Mouse (Mus musculus) MEL (cell line): ENCODE measurements around the gene Tbcd. TPM values are rescaled to one million over a fixed set of nuclear protein-coding genes. Genes with fewer than 3 reads are reported as not detected.
"Not testable (repeated sequence)": the region's sequence is repeated elsewhere in the genome, so short reads cannot be mapped to it uniquely, and the experiment has no call there.

Experiments
- DNase-seq: peaks from one replicate; pipeline ENCODE4 v3.0.0; 2011; ENCODE audit warnings: low read depth, low spot score
- H3K27ac ChIP-seq: 2 replicates; pipeline ENCODE4 v1.5.1; 2012; ENCODE audit warnings: low read depth, mild to moderate bottlenecking, control low read depth, low read length, moderate library complexity; ENCODE audit not compliant: control insufficient read depth
- H3K27me3 ChIP-seq, 2 experiments: fragments of 150-350 bp in 1 of 2; sonication (generic) in 1 of 2; 2 replicates each; pipeline ENCODE4 v1.6.1; 2012; ENCODE audit warnings: low read length in 2 of 2, mild to moderate bottlenecking in 2 of 2, improper control_type of control experiment in 1 of 2, moderate library complexity in 1 of 2; ENCODE audit not compliant: insufficient read depth in 2 of 2, control insufficient read depth in 1 of 2
- H3K36me3 ChIP-seq, 2 experiments: 2 replicates each; pipeline ENCODE4 v1.6.1; 2012 to 2014; ENCODE audit warnings: low read length in 2 of 2, improper control_type of control experiment in 1 of 2, inconsistent platforms in 1 of 2, mild to moderate bottlenecking in 1 of 2; ENCODE audit not compliant: insufficient read depth in 2 of 2, control insufficient read depth in 1 of 2
- H3K4me1 ChIP-seq, 2 experiments: fragments of 150-350 bp in 1 of 2; sonication (generic) in 1 of 2; 2 replicates each; pipeline ENCODE4 v1.6.1; 2012; ENCODE audit warnings: low read length in 2 of 2, improper control_type of control experiment in 1 of 2, mild to moderate bottlenecking in 1 of 2; ENCODE audit not compliant: insufficient read depth in 2 of 2, control insufficient read depth in 1 of 2
- H3K4me3 ChIP-seq, 2 experiments: fragments of 150-350 bp in 1 of 2; sonication (generic) in 1 of 2; 2 replicates each; pipeline ENCODE4 v1.5.1; 2012; ENCODE audit warnings: low read depth in 2 of 2, low read length in 2 of 2, mild to moderate bottlenecking in 2 of 2, moderate library complexity in 2 of 2, control low read depth in 1 of 2, improper control_type of control experiment in 1 of 2; ENCODE audit not compliant: control insufficient read depth in 1 of 2, insufficient read depth in 1 of 2
- H3K79me2 ChIP-seq: 2 replicates; pipeline ENCODE4 v1.6.1; 2012; ENCODE audit warnings: mild to moderate bottlenecking, low read length, moderate library complexity; ENCODE audit not compliant: control insufficient read depth, poor library complexity, insufficient read depth
- H3K9ac ChIP-seq: 2 replicates; pipeline ENCODE4 v1.6.1; 2012; ENCODE audit warnings: low read depth, mild to moderate bottlenecking, control low read depth, low read length, moderate library complexity; ENCODE audit not compliant: control insufficient read depth, poor library complexity, severe bottlenecking
- H3K9me3 ChIP-seq: fragments of 150-350 bp; sonication (generic); replicated peaks from 2 replicates; pipeline ENCODE4 v1.6.1; 2012; ENCODE audit warnings: mild to moderate bottlenecking, low read length, improper control_type of control experiment, moderate library complexity; ENCODE audit not compliant: insufficient read depth
- BHLHE40 ChIP-seq: IDR thresholded peaks from 2 replicates; pipeline ENCODE4 v1.6.1; 2012; ENCODE audit warnings: low read depth, mild to moderate bottlenecking, inconsistent platforms, low read length, improper control_type of control experiment, borderline replicate concordance
- CHD1 ChIP-seq: IDR thresholded peaks from 2 replicates; pipeline ENCODE4 v1.6.1; 2012; ENCODE audit warnings: low read depth, mild to moderate bottlenecking, inconsistent platforms, low read length, improper control_type of control experiment
- CHD2 ChIP-seq: IDR thresholded peaks from 2 replicates; pipeline ENCODE4 v1.6.1; 2011; ENCODE audit warnings: low read length, improper control_type of control experiment
- E2F4 ChIP-seq: IDR thresholded peaks from 2 replicates; pipeline ENCODE4 v1.6.1; 2011; ENCODE audit warnings: low read depth, low read length, improper control_type of control experiment, borderline replicate concordance
- ETS1 ChIP-seq: IDR thresholded peaks from 2 replicates; pipeline ENCODE4 v1.6.1; 2012; ENCODE audit warnings: low read depth, mild to moderate bottlenecking, inconsistent platforms, low read length, improper control_type of control experiment, moderate library complexity
- GABPA ChIP-seq: IDR thresholded peaks from 2 replicates; pipeline ENCODE4 v1.6.1; 2012; ENCODE audit warnings: low read depth, mild to moderate bottlenecking, inconsistent platforms, low read length, improper control_type of control experiment, moderate library complexity
- GATA1 ChIP-seq: IDR thresholded peaks from 2 replicates; pipeline ENCODE4 v1.6.1; 2011; ENCODE audit warnings: low read depth, low read length, improper control_type of control experiment
- JUND ChIP-seq: IDR thresholded peaks from 2 replicates; pipeline ENCODE4 v1.6.1; 2011; ENCODE audit warnings: low read depth, mild to moderate bottlenecking, improper control_type of control experiment, low read length
- KAT2A ChIP-seq: conservative IDR thresholded peaks from 2 replicates; pipeline ENCODE4 v1.6.1; 2012; ENCODE audit warnings: low read depth, low read length, improper control_type of control experiment, inconsistent platforms
- MAFK ChIP-seq: IDR thresholded peaks from 2 replicates; pipeline ENCODE4 v1.6.1; 2011; ENCODE audit warnings: low read depth, mild to moderate bottlenecking, low read length, improper control_type of control experiment, borderline replicate concordance
- MAX ChIP-seq: IDR thresholded peaks from 2 replicates; pipeline ENCODE4 v1.6.1; 2011; ENCODE audit warnings: low read length, improper control_type of control experiment
- MYB ChIP-seq: IDR thresholded peaks from 2 replicates; pipeline ENCODE4 v1.6.1; 2011; ENCODE audit warnings: mild to moderate bottlenecking, low read depth, low read length, improper control_type of control experiment
- MYC ChIP-seq: IDR thresholded peaks from 2 replicates; pipeline ENCODE4 v1.6.1; 2011; ENCODE audit warnings: low read depth, mild to moderate bottlenecking, low read length, improper control_type of control experiment, moderate library complexity
- NRF1 ChIP-seq: IDR thresholded peaks from 2 replicates; pipeline ENCODE4 v1.6.1; 2014; ENCODE audit warnings: low read depth, mild to moderate bottlenecking, inconsistent platforms, low read length, improper control_type of control experiment, moderate library complexity; ENCODE audit not compliant: poor library complexity, insufficient read depth, severe bottlenecking
- POLR2A ChIP-seq, 2 experiments: IDR thresholded peaks; 2 replicates each; pipeline ENCODE4 v1.6.1; 2011 to 2012; ENCODE audit warnings: low read length in 2 of 2, mild to moderate bottlenecking in 2 of 2, control low read depth in 1 of 2, improper control_type of control experiment in 1 of 2, low read depth in 1 of 2, moderate library complexity in 1 of 2; ENCODE audit not compliant: control insufficient read depth in 1 of 2, insufficient read depth in 1 of 2, poor library complexity in 1 of 2
- POLR2AphosphoS2 ChIP-seq: IDR thresholded peaks from 2 replicates; pipeline ENCODE4 v1.6.1; 2011; ENCODE audit warnings: low read length, improper control_type of control experiment
- RAD21 ChIP-seq: IDR thresholded peaks from 2 replicates; pipeline ENCODE4 v1.6.1; 2011; ENCODE audit warnings: mild to moderate bottlenecking, low read depth, low read length, improper control_type of control experiment
- RCOR1 ChIP-seq: IDR thresholded peaks from 2 replicates; pipeline ENCODE4 v1.6.1; 2012; ENCODE audit warnings: low read depth, mild to moderate bottlenecking, inconsistent platforms, low read length, improper control_type of control experiment
- SMC3 ChIP-seq: IDR thresholded peaks from 2 replicates; pipeline ENCODE4 v1.6.1; 2011; ENCODE audit warnings: low read depth, low read length, improper control_type of control experiment
- TBP ChIP-seq: IDR thresholded peaks from 2 replicates; pipeline ENCODE4 v1.8.0; 2011; ENCODE audit warnings: low read depth, low read length, improper control_type of control experiment
- TCF12 ChIP-seq: IDR thresholded peaks from 2 replicates; pipeline ENCODE4 v1.6.1; 2014; ENCODE audit warnings: low read depth, mild to moderate bottlenecking, inconsistent platforms, low read length, improper control_type of control experiment, moderate library complexity
- ZNF384 ChIP-seq: IDR thresholded peaks from 2 replicates; pipeline ENCODE4 v1.6.1; 2012; ENCODE audit warnings: low read depth, mild to moderate bottlenecking, inconsistent platforms, low read length, improper control_type of control experiment
- polyA plus RNA-seq, 2 experiments: library from polyadenylated mRNA; stranded (reverse) in 1 of 2; unstranded in 1 of 2; fragments of >175 nt in 1 of 2; fragments of >200 nt in 1 of 2; gene quantifications; 2 replicates each; pipeline versions ENCODE4 v1.2.1 to v1.2.4; 2012; ENCODE audit warnings: low replicate concordance in 2 of 2, low read depth in 1 of 2; ENCODE audit not compliant: insufficient read length in 2 of 2, insufficient read depth in 1 of 2, missing spikeins in 1 of 2
- total RNA-seq: library from RNA; depleted of rRNA; stranded (reverse); fragments of 300-350 nt; gene quantifications from 2 replicates; pipeline ENCODE4 v1.2.3, GENCODE M21; 2012

Gene Tbcd
- total and polyA plus RNA-seq, 3 experiments: 50.0 to 65.3 TPM; not detected in 1

- no peak for TF ChIP-seq NRF1
Measured at GRCm38 (mm10) chr11:121655807-121656511, 204.2 kb downstream of the Tbcd start (continued).

- no peaks in the 10 kb centered on the region for H3K79me2 ChIP-seq
- no peak overlapping the region for H3K4me3 ChIP-seq
- H3K9me3 ChIP-seq: no peaks in the 10 kb centered on the region
- no peak overlapping the region for H3K27ac ChIP-seq
- H3K27me3 ChIP-seq: no peaks in the 10 kb centered on the region
- DNase-seq: no peak
- no peak; the same call in 1 of the 2 replicates for TF ChIP-seq RAD21
- TF ChIP-seq ETS1: no peak
- TF ChIP-seq GABPA: no peak
- TF ChIP-seq NRF1: no peak
- TF ChIP-seq TBP: no peak
- no peak for TF ChIP-seq BHLHE40
- no peak for TF ChIP-seq TCF12
- no peak for TF ChIP-seq MYC
- TF ChIP-seq MYB: no peak
- no peak overlapping the region for H3K9ac ChIP-seq
- H3K4me1 ChIP-seq: peaks cover 10 to 14% of the 10 kb centered on the region in 2 experiments
- peaks cover 0 to 14% of the 10 kb centered on the region in 2 experiments; a peak in 2 of 4 replicates for H3K36me3 ChIP-seq
Measured at GRCm38 (mm10) chr11:121658151-121658550, 206.4 kb downstream of the Tbcd start.

- H3K27me3 ChIP-seq, H3K36me3 ChIP-seq, H3K9ac ChIP-seq, H3K4me3 ChIP-seq, H3K4me1 ChIP-seq, H3K9me3 ChIP-seq, H3K27ac ChIP-seq, H3K79me2 ChIP-seq, DNase-seq: not testable (repeated sequence)
Measured at GRCm38 (mm10) chr11:121660604-121661003, 208.9 kb downstream of the Tbcd start.

GRCm38 (mm10) chr11:121661116-121661515, 209.4 kb downstream of the Tbcd start:
- Histone ChIP-seq H3K9me3 (no peaks in the 10 kb centered on the region), H3K4me1 (peaks cover 3 to 5% of the 10 kb centered on the region in 2 experiments), H3K36me3 (peaks cover 3% of the 10 kb centered on the region in 2 experiments), H3K27me3 (no peaks in the 10 kb centered on the region), H3K27ac (no peak overlapping the region), H3K79me2 (no peaks in the 10 kb centered on the region), H3K4me3 (no peak overlapping the region), H3K9ac (no peak overlapping the region)
- no peak for DNase-seq
- TF ChIP-seq CHD1 (no peak), RCOR1 (no peak), KAT2A (no peak), E2F4 (no peak), POLR2AphosphoS2 (no peak), RAD21 (no peak), MAFK (no peak), POLR2A (IDR thresholded peaks at IDR 0.05; ENCODE audit: control insufficient read depth in 1 of 2, insufficient read depth in 1 of 2, low read depth in 1 of 2, low read length in 2 of 2, poor library complexity in 1 of 2) (no peak), MYC (no peak), ZNF384 (no peak), GATA1 (no peak), SMC3 (no peak), CHD2 (no peak), MAX (no peak), JUND (no peak), NRF1 (no peak)
